Mouse (Mus musculus): ENCODE results near the gene Aagab. TPM values are rescaled to one million over a fixed set of nuclear protein-coding genes. Genes with fewer than 3 reads are reported as not detected.

Gene Aagab
- polyA plus RNA-seq, 2 experiments: 12.6 to 25.9 TPM

DNA sequence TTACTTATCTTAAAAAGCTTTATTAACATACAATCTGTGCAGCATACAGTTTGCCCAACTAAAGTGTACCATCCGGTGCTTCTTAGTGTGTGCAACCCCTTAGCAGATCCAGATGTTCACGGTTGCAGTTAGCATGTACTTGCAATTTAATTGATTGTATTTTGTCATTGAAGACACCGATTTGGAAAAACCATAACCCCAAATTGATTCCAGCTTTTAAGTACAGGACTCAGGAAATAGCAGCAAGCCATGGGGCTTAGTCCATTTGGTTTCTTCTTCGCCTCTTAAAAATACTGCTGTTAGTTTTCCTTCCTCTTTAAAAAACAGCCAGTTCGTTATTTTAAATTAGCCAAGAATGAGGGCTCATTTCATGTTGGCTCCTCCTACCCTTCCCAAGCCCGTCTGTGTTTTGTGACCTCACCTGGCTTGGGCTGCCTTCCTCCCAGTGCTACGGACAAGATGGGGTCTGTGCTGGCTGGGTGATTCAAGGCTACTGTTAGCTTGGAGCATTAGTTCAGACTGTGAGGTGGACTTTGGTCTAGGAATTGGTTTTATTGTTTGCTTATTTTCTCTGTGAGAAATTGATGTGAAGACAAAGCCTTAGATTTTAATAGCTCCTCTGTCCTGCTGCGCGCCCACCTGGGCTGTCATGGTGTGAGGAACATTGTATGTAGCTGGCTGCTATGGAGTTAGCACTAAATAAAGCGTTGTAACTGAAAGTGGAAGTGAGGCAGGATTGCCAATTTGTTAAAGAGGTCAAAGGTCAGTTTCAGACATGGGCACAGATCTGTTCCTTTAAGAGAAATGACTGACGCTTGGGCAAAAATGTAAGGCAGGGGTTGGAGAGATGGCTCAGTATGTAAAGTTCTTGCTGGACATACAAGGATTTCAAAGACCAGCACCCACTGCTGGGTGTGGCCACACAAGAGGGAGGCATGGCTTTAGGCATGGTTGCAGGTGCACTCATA is 11.8 kb downstream of the Aagab start:
- WGBS: 45% methylated on average over 11 of the region's 11 CpGs
- H3K4me1 ChIP-seq (ENCODE audit: control insufficient read depth, insufficient read depth, low read length): peaks cover 54% of the 10 kb centered on the region
- H3K27ac ChIP-seq (replicated peaks; ENCODE audit: low read depth, low read length): no peak overlapping the region

DNA sequence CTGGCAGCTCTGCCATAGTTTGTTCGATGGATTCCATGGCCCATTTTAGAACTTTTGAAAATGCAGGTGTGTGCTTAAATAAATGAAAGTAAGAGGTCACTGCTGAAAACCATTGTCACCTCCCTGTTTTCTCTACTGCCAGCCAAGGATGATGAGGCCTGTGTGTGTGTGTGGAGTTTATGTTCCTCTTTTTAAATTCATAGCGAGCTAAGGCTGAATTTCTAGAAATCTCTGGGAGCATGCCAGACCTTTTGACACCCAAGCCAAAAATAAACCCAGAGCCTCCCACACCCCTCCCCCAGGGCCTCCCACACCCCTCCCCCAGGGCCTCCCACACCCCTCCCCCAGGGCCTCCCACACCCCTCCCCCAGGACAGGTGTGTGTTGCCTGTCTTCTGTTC is 15.5 kb downstream of the Aagab start:
- Histone ChIP-seq H3K9me3 (ENCODE audit: control insufficient read depth, low read length) (no peaks in the 10 kb centered on the region), H3K4me3 (replicated peaks; ENCODE audit: low read length) (no peak overlapping the region), H3K4me2 (replicated peaks; ENCODE audit: low read depth, low read length, severe bottlenecking) (no peak overlapping the region), H3K9ac (ENCODE audit: low read depth, low read length, severe bottlenecking) (no peak overlapping the region), H3K36me3 (ENCODE audit: control insufficient read depth, insufficient read depth, low read length) (peaks cover 23% of the 10 kb centered on the region), H3K27ac (replicated peaks; ENCODE audit: low read depth, low read length) (no peak overlapping the region), H3K4me1 (ENCODE audit: control insufficient read depth, insufficient read depth, low read length) (peaks cover 21% of the 10 kb centered on the region), H3K27me3 (ENCODE audit: control insufficient read depth, insufficient read depth, low read length) (no peaks in the 10 kb centered on the region)
- TF ChIP-seq POLR2A (IDR thresholded peaks at IDR 0.05; ENCODE audit: borderline replicate concordance, extremely low read depth, insufficient read depth, insufficient read length): no peak
- no peak for ATAC-seq (ENCODE audit: low FRiP score, low read depth)
- 91% methylated on average over 2 of the region's 2 CpGs for WGBS
- DNase-seq (ENCODE audit: low spot score): no peak

More for the DNA sequence above, 11.8 kb downstream of the Aagab start:
- H3K4me3 ChIP-seq (replicated peaks; ENCODE audit: low read length): no peak overlapping the region
- no peak for DNase-seq (ENCODE audit: low spot score)
- no peak for TF ChIP-seq POLR2A (IDR thresholded peaks at IDR 0.05; ENCODE audit: borderline replicate concordance, extremely low read depth, insufficient read depth, insufficient read length)
- H3K9me3 ChIP-seq (ENCODE audit: control insufficient read depth, low read length): no peaks in the 10 kb centered on the region
- no peak overlapping the region; the same call in 1 of the 2 replicates for H3K4me2 ChIP-seq (replicated peaks; ENCODE audit: low read depth, low read length, severe bottlenecking)
- H3K27me3 ChIP-seq (ENCODE audit: control insufficient read depth, insufficient read depth, low read length): no peaks in the 10 kb centered on the region
- H3K36me3 ChIP-seq (ENCODE audit: control insufficient read depth, insufficient read depth, low read length): peaks cover 17% of the 10 kb centered on the region
- H3K9ac ChIP-seq (ENCODE audit: low read depth, low read length, severe bottlenecking): no peak overlapping the region
- ATAC-seq (ENCODE audit: low FRiP score, low read depth): no peak

GRCm38 (mm10) chr9:63623895-63624569 is 21.6 kb downstream of the Aagab start:
- Histone ChIP-seq H3K9me3 (ENCODE audit: control insufficient read depth, low read length) (no peaks in the 10 kb centered on the region), H3K27me3 (ENCODE audit: control insufficient read depth, insufficient read depth, low read length) (no peaks in the 10 kb centered on the region), H3K9ac (ENCODE audit: low read depth, low read length, severe bottlenecking) (no peak overlapping the region), H3K4me2 (replicated peaks; ENCODE audit: low read depth, low read length, severe bottlenecking) (no peak overlapping the region), H3K27ac (replicated peaks; ENCODE audit: low read depth, low read length) (no peak overlapping the region), H3K4me3 (replicated peaks; ENCODE audit: low read length) (no peak overlapping the region), H3K4me1 (ENCODE audit: control insufficient read depth, insufficient read depth, low read length) (no peaks in the 10 kb centered on the region), H3K36me3 (ENCODE audit: control insufficient read depth, insufficient read depth, low read length) (peaks cover 11% of the 10 kb centered on the region)
- DNase-seq (ENCODE audit: low spot score) (no peak), ATAC-seq (ENCODE audit: low FRiP score, low read depth) (no peak)
- WGBS: 62% methylated on average over 15 of the region's 15 CpGs
- TF ChIP-seq POLR2A (IDR thresholded peaks at IDR 0.05; ENCODE audit: borderline replicate concordance, extremely low read depth, insufficient read depth, insufficient read length): no peak

DNA sequence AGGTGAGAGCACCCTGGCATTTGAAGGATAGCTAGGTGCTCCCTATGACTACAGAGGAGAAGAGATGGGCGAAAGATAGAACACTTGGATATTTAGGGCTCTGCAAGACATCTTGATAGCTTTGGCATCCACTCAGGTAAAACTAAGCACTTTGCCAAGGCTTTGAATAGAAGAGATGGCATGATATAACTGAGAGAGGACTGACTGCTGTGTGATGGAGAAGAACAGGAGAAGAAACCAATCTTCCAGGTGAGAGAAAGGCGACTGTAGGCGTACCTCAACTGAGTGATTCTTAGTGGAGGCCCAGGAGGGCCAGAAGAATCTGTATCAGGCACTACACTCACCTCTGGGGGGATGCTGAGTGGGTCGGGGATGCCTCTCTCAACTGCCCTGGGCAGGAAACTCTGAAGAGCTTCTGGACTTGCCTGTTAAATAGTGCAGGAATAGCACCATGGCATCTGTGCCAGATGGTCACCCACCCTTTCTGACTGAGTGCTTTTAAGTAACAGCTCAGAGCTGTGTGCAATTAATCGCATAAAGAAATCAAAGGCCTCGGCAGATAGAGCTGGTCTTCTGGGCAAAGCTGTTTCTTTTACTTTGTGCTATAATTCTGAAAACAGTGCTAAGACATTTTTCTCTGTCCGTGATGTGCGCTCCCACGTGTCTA is 22.8 kb downstream of the Aagab start:
- Histone ChIP-seq H3K27ac (replicated peaks; ENCODE audit: low read depth, low read length) (no peak overlapping the region), H3K9ac (ENCODE audit: low read depth, low read length, severe bottlenecking) (no peak overlapping the region), H3K4me1 (ENCODE audit: control insufficient read depth, insufficient read depth, low read length) (no peaks in the 10 kb centered on the region), H3K9me3 (ENCODE audit: control insufficient read depth, low read length) (no peaks in the 10 kb centered on the region), H3K4me3 (replicated peaks; ENCODE audit: low read length) (no peak overlapping the region), H3K36me3 (ENCODE audit: control insufficient read depth, insufficient read depth, low read length) (peaks cover 11% of the 10 kb centered on the region), H3K27me3 (ENCODE audit: control insufficient read depth, insufficient read depth, low read length) (no peaks in the 10 kb centered on the region), H3K4me2 (replicated peaks; ENCODE audit: low read depth, low read length, severe bottlenecking) (no peak overlapping the region)
- no peak for DNase-seq (ENCODE audit: low spot score)
- ATAC-seq (ENCODE audit: low FRiP score, low read depth): no peak
- 91% methylated on average over 9 of the region's 9 CpGs for WGBS
- no peak for TF ChIP-seq POLR2A (IDR thresholded peaks at IDR 0.05; ENCODE audit: borderline replicate concordance, extremely low read depth, insufficient read depth, insufficient read length)

DNA sequence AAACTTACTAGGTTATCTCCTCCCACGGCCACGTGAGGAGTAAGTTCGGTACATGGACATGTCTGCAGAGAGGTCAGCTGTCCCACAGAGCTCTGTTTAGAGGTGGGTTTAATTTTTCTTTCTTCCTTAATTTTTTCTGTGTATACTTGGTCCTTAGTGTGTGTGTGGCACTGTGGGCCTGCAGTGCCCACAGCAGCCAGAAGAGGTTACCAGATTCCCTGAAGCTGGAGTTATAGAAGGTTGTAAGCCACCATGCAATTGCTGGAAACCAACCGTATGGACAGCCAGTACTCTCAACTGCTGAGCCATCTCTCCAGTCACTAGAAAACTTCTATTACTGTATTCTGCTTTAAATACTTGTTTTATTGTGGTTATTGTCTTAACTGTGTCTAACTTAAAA is 29.6 kb downstream of the Aagab start:
- H3K36me3 ChIP-seq (ENCODE audit: control insufficient read depth, insufficient read depth, low read length): peaks cover 20% of the 10 kb centered on the region
- WGBS: 91% methylated on average over 4 of the region's 4 CpGs
- no peak for ATAC-seq (ENCODE audit: low FRiP score, low read depth)
- TF ChIP-seq POLR2A (IDR thresholded peaks at IDR 0.05; ENCODE audit: borderline replicate concordance, extremely low read depth, insufficient read depth, insufficient read length): no peak
- H3K9ac ChIP-seq (ENCODE audit: low read depth, low read length, severe bottlenecking): no peak overlapping the region
- H3K4me1 ChIP-seq (ENCODE audit: control insufficient read depth, insufficient read depth, low read length): no peaks in the 10 kb centered on the region
- no peak overlapping the region for H3K4me3 ChIP-seq (replicated peaks; ENCODE audit: low read length)
- H3K9me3 ChIP-seq (ENCODE audit: control insufficient read depth, low read length): no peaks in the 10 kb centered on the region
- H3K4me2 ChIP-seq (replicated peaks; ENCODE audit: low read depth, low read length, severe bottlenecking): no peak overlapping the region
- no peak for DNase-seq (ENCODE audit: low spot score)
- H3K27me3 ChIP-seq (ENCODE audit: control insufficient read depth, insufficient read depth, low read length): no peaks in the 10 kb centered on the region
- H3K27ac ChIP-seq (replicated peaks; ENCODE audit: low read depth, low read length): no peak overlapping the region
